Mouse (Mus musculus): ENCODE results near the gene Arl5a. TPM values are rescaled to one million over a fixed set of nuclear protein-coding genes. Genes with fewer than 3 reads are reported as not detected.
A peak's percentile ranks its signal among the peaks of the same experiment; 100 is the strongest.

Gene Arl5a
- polyA plus RNA-seq, 2 experiments from 2014 or later = 12.1 to 26.6 TPM

DNA sequence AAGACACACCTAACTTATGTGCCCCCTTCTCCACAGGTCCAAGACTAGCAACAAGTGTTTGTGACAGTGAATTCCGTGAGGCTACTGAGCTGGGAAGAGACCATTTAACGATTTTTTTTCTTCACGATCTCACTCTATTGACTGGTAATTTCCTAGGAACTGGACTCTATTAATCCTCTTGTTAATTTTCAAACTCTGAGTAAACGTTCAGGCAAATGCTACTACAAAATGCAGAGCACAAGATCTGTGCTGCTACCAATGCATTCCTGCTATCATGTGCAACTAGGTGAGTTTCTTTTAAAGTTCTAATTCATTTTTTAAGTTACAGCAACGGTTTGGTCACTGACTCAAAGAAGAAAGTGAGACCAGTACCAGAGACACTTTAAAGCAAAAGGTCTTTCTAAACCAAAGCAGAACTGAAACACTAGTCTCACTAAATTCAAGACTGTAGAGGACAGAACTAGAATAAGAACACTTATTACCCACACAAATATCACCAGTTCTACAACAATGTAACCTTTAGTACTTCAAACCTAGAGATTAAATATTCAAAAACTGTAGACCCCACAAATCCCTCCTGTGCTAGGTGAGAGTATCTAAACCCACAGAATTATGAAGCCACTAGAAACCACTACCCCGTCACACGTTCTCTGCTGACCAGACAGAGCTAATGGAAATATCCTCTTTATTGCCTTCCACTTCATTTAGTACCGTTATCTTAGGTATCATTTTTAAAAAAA is 1.7 kb downstream of the Arl5a start:
- ATAC-seq = no peak

- ATAC-seq = peak; percentile 16
These were observed 3.5 kb downstream of the Arl5a start for GRCm38 (mm10) chr2:52421197-52421596.

DNA sequence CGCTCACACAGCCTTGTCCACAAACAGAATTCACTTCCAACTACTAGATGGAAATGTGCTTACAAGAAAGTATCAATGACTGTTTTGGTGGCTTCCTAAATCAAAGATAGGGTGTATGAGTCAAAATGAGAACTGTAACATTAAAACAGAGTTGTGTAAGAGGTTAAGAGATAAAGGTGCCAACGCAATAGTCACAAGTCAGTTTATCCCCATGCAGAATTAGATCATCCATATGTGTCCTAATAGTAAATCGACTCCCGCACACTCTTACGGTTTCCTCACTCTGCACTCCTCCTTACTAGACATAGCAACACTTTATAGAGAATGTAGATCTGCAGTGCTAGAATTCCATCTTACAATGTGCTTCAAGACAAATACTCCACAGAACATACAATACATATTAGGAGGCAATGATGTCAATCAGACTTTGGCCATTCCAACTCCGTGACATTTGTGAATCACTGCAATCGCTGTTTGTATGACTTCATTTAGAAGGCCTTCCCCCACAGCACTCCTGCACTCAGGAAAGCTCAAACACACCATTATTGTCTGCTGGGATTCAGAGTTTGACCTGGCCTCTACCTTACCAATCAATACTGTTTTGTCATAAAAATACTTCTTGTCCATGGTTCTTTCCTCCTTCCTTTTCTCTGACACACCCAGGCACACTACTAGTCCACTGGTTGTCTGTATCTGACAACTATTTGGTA is 4.5 kb downstream of the Arl5a start:
- ATAC-seq = no peak

GRCm38 (mm10) chr2:52419295-52419694 is 5.4 kb downstream of the Arl5a start:
- ATAC-seq = no peak

GRCm38 (mm10) chr2:52412524-52413037 is 12.1 kb downstream of the Arl5a start:
- no peak for ATAC-seq

DNA sequence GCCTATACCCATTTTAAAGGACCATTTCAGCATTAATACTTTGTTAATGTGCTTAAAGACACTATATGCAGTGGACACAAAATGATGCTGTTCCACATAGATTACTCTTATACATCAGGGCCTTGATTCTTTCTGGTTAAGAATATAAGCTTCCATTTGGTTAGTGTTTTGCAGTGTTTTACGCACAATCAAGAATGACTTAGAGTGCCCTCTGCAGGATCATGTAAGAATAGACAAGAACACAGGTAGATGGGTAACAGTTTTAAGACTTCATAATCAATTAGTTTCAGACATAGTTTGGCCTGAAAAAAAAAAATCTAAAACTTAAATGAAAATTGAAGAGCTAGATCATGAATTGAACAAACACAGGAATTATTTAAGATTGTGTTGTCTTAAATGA is 18.2 kb downstream of the Arl5a start:
- peak; percentile 84 for ATAC-seq

GRCm38 (mm10) chr2:52405238-52405637 is 19.5 kb downstream of the Arl5a start:
- no peak for ATAC-seq

- peak; percentile 37 for ATAC-seq
These were observed 30.2 kb downstream of the Arl5a start for GRCm38 (mm10) chr2:52394529-52394928.

DNA sequence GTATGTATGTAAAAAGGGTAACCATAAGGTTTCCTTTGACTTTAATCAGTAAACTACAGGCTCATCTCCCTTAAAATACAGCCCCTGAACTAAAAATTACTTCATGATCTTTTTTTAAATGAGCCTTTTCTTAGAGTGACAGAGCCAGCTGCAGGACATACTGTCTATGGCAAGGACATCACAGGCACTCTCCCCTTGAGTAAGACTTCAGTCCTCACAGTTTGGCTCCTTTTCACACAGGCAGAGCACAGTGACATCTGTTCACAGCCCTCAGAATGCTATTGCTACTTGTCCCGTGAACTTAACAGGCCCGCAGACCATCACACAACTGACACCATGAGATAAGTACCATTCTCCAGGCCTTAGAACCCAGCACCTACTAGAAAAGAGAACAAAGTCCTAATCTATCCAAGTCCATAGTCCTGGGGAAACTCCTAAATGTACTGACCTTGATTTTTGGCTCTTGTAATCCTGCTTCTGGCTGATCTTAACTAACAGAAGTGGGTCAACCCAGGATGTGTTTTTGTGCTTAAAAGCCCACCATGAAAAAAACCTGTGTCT is 34.2 kb downstream of the Arl5a start:
- ATAC-seq = no peak

DNA sequence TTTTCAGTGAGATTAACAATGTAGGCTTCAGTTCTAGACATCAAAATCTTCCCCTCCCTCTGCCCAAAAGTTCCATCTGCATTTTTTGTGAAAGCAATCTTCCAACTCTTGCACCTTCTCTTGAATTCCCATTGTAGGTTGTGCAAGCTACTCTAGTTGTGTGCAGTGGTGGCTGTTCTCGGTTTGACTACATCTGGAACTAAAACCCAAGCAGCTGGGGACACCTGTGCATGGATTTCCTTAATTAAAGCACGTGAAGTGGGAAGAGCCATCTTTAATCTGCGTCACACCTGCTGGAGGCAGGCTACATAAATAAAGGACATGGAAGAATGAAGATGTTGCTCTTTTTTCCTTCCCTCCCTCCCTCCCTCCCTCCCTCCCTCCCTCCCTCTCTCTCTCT is 34.7 kb downstream of the Arl5a start:
- ATAC-seq = no peak

DNA sequence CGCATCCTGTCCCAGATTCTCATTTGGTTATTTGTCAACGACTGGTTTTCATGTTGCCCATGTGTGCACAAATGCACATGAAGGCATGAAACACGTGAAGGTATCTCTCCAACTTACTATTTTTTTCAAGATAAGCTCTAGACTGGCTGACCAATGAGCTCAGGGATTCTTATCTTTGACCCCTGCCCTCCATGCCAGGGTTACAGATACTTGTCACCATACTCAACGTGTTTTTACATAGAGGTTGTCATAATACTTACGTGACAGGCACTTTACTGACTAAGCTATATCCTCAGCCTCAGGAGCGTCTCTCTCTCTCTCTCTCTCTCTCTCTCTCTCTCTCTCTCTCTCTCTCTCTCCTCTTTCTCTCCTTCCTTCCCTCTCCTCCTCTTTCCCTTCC is 38.2 kb downstream of the Arl5a start:
- ATAC-seq = no peak

GRCm38 (mm10) chr2:52386037-52386436 is 38.7 kb downstream of the Arl5a start:
- ATAC-seq = no peak

DNA sequence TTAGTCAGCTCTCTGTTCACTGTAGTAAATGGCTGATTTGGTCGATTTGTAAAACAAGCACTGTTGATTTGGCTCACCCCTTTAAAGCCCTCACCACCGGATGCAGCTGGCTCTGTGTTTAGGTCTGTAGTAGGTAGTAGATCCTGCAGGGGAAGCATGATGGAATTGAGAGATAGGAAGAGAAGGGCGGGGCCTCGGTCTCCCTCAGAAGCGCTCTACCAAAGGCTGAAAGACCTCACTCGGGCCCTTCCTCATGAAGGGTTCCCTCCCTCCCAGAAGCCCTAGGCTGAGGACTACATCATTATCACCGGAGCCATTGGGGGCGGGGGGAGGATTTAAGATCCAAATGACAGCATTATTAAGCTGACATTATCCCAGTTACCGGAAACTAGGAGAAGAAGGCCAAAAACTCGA is 45.8 kb downstream of the Arl5a start:
- ATAC-seq = peak; percentile 95

GRCm38 (mm10) chr2:52378448-52378804 is 46.3 kb downstream of the Arl5a start, which contains the start of gene Neb:
TSS of gene Neb (minus strand) at chr2:52378474.
- ATAC-seq = peak; percentile 68

DNA sequence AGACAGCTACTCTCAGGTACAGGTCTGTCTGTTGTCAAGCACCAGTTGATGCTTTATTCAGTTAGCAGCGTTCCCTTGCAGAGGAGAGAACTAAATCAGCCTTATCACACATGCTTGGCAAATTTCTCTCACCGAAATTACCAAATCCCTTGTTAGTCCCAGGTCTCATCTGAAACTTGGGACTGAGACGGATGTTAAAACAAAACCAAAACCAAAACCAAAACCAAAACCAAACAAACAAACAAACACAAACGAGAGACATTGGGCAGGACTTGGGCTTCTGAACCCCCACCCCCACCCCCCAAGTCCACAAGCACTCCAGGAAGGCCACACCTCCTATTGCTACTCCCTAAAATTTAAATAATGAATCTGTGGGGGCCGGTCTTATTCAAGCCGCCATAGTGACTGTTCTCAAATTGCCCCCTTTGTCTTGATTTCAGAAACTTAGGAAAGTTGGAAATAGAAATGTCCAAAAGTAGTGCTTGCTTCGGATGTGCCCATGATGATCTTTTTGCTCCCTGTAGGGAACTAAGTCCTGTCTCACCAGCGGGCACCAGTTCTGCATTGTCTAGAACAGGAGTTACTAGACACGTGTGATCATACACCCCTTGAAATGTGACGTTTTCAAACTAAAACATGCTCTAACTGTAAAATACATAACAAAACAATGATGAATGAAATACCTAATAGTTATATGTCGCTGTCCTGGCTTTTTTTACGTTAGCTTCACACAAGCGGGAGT is 46.8 kb downstream of the Arl5a start:
- ATAC-seq = no peak

DNA sequence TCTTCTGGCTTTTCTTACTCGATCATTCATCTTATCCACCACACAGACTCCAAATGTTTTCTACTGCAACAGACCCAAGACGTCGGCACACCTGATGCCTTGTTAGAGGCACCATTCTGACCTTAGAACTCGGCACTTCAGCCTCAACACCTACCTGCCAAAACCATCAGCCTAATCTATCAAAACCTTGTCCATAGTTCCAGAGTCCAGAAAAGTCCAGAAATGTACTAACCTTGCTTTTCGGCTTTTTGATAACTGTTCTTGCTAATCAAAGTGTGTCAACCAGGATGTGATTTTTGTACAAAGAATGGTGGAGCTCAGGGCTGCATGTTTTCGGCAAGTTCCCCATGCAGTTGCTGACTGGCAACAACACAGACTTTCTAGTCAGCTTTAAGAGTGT is 50.0 kb downstream of the Arl5a start:
- ATAC-seq = no peak

- no peak for ATAC-seq
These were observed 52.2 kb downstream of the Arl5a start for GRCm38 (mm10) chr2:52372480-52372879.

- ATAC-seq = no peak
These were observed 52.6 kb downstream of the Arl5a start for GRCm38 (mm10) chr2:52372080-52372479.

DNA sequence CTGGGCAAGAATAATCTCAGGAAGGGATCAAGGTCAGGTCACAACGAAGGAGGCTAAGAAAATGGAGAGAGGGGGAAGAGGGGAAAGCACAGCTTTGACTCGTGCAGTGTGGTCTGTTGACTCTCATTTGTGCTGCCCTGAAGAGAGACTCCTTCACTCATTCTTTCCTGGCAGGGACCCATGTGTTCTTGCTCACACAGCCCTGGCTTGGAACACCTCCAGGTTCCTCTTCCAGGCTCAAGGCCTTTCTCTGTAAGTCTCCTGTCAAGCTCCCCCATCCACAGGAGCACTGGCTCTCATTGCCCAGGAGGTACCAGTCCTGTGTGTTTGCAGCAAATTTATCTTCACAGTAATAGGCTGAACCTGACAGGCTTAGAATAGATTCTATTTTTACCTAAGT is 53.6 kb downstream of the Arl5a start:
- ATAC-seq = no peak

DNA sequence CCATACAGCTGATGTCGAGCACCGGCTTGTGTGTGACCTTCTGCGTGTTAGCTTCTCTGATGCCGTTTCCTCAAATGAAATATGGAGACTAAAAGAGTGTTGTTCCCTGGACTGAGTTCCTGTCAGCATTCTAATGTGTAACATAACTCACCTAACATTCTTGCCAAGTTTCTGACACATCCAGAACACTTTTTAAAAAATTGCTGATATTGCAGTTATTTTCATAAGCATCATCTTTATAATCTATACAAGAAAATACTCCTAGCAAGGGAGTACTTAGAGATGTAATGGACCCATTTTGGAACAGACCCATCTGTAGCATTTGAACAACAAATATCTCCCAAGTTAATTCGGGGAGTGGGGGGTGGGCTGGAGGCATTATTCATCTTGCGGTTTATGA is 55.1 kb downstream of the Arl5a start:
- no peak for ATAC-seq

DNA sequence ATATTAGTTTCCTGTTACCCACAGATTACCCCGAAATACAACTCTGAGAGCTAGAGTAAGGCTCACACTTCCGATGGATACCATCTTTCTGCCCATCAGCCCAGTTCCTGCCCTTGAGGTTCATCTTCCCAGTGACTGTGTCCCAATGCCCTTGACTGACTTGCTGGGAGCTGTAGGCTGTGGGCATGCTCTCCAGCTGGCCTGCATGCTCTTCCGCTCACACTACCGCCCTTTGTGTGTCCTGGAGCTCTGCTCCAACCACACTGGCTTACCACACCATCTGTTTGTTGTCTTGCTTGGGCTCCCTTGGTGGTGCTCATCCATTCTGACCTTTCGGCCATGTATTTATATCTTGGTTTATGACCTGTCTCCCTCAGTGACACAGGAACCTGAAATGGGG is 57.0 kb downstream of the Arl5a start:
- ATAC-seq = no peak

DNA sequence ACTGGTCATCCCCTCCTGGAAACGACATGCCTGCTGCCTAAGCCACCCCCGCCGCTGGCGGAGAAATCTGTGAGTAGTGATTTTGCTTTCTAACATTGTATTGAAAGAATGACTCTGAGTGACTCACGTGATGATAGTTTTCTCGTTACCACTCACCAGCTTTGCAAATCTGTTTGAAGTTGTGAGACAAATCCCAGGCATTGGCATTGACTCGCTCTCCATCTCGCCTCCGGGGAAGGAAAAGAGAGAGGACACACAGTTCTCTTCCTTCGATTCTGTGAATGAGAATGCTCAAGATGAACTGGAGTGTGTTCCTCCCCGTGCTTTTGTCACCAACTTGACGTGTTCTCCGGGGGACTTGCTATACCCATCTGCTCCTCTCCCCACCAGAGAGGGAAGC is 57.5 kb downstream of the Arl5a start:
- ATAC-seq = no peak

DNA sequence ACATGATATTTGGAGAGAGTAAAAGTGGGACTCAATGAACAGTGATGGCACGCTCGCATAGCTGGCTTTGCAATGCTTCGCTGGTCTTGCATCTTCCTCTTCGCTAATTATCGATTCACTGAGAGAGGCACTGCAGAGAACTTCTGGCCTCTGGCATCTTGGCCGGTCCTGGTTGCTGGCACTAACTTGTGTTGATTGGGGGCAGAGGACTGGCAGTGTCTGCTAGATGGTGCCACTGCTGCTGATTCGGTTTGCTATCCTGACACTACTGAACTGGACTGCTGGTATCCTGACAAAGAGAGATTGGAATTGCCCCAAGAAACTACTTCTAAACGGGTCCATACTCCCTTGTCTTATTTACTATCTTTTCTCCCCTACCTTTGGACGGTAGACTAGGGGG is 63.6 kb downstream of the Arl5a start:
- no peak for ATAC-seq

Data from CD4-positive, CD25-positive, alpha-beta regulatory T cell, adult 4 months (primary cell).